Mouse (Mus musculus): ENCODE results near the gene Bptf.

GRCm38 (mm10) chr11:107153645-107154044, 21.7 kb upstream of the Bptf start:
- no peak for TF ChIP-seq CTCF (IDR thresholded peaks at IDR 0.05; ENCODE audit: control insufficient read depth, insufficient read depth, insufficient replicate concordance, low read depth, low read length)
- no peak for TF ChIP-seq POLR2A (IDR thresholded peaks at IDR 0.05; ENCODE audit: control insufficient read depth, low read depth, low read length)
